Mouse (Mus musculus): ENCODE data around the gene 4931406P16Rik.
A peak's percentile ranks its signal among the peaks of the same experiment; 100 is the strongest.

GRCm38 (mm10) chr7:34196132-34197128 lies 116.9 kb downstream of the 4931406P16Rik start, which contains the start of gene Pdcd2l:
- no peak for TF ChIP-seq CTCF (IDR thresholded peaks at IDR 0.05; ENCODE audit: borderline replicate concordance, extremely low read depth, insufficient read depth, insufficient read length)
- TF ChIP-seq POLR2A (IDR thresholded peaks at IDR 0.05; ENCODE audit: borderline replicate concordance, extremely low read depth, insufficient read depth, insufficient read length, poor library complexity, severe bottlenecking), result peak; percentile 45; the same call in 1 of the 2 replicates

All from brain, embryonic 14.5 days (tissue).